Mouse (Mus musculus) embryonic facial prominence, embryonic 11.5 days (tissue): Measurements from ENCODE around the gene Slc30a10. TPM values are rescaled to one million over a fixed set of nuclear protein-coding genes. Genes with fewer than 3 reads are reported as not detected.
A peak's percentile ranks its signal among the peaks of the same experiment; 100 is the strongest.

Source experiments
- ATAC-seq: fragments of 200-750 bp; cut with Nextera tagmentation; replicated peaks from 2 replicates; pipeline ENCODE4 v1.8.0; 2017; ENCODE audit warnings: low read depth; ENCODE audit not compliant: insufficient number of reproducible peaks, low FRiP score, low TSS enrichment
- DNase-seq: peaks from one replicate; pipeline ENCODE4 v3.0.0-alpha.2; 2015; ENCODE audit warnings: low spot score
- H3K27ac ChIP-seq: fragments of 300-500 bp; sonication (generic); replicated peaks from 2 replicates; pipeline ENCODE4 v1.5.1; 2014; ENCODE audit warnings: mild to moderate bottlenecking, low read depth, low read length, control low read depth
- H3K27me3 ChIP-seq: fragments of 300-500 bp; sonication (generic); 2 replicates; pipeline ENCODE4 v1.6.1; 2014; ENCODE audit warnings: mild to moderate bottlenecking, low read length, moderate library complexity, mixed read lengths; ENCODE audit not compliant: control insufficient read depth, insufficient read depth
- H3K36me3 ChIP-seq: fragments of 300-500 bp; sonication (generic); replicated peaks from 2 replicates; pipeline ENCODE4 v1.6.1; 2014; ENCODE audit warnings: low read depth, mild to moderate bottlenecking, low read length, moderate library complexity, mixed read lengths; ENCODE audit not compliant: control insufficient read depth, insufficient read depth
- H3K4me1 ChIP-seq: fragments of 300-500 bp; sonication (generic); 2 replicates; pipeline ENCODE4 v1.6.1; 2014; ENCODE audit warnings: low read length, mixed read lengths; ENCODE audit not compliant: control insufficient read depth, insufficient read depth
- H3K4me2 ChIP-seq: fragments of 300-500 bp; sonication (generic); 2 replicates; pipeline ENCODE4 v1.6.1; 2014; ENCODE audit warnings: low read depth, mild to moderate bottlenecking, control low read depth, low read length, moderate library complexity
- H3K4me3 ChIP-seq: fragments of 300-500 bp; sonication (generic); 2 replicates; pipeline ENCODE4 v1.5.1; 2014; ENCODE audit warnings: low read depth, low read length, control low read depth
- H3K9ac ChIP-seq: fragments of 300-500 bp; sonication (generic); replicated peaks from 2 replicates; pipeline ENCODE4 v1.6.1; 2014; ENCODE audit warnings: mild to moderate bottlenecking, control low read depth, low read length
- H3K9me3 ChIP-seq: fragments of 300-500 bp; sonication (generic); replicated peaks from 2 replicates; pipeline ENCODE4 v1.6.1; 2016; ENCODE audit warnings: mild to moderate bottlenecking, low read length, inconsistent platforms, mixed read lengths; ENCODE audit not compliant: control insufficient read depth
- WGBS: fragments of 180-500 bp; shearing (Covaris S2); extraction: QIAGEN DNeasy Blood & Tissue Kit; methylation state at CpG from one replicate; pipeline ENCODE4 v1.1.7; 2014; 5-methylcytosine and 5-hydroxymethylcytosine counted together
- polyA plus RNA-seq: library from polyadenylated mRNA; unstranded; fragments of >200 nt; fragmentation: Nextera tagmentation; extraction: Ambion mirVana; gene quantifications from 2 replicates; pipeline ENCODE4 v1.2.1, GENCODE M21; 2014

Gene Slc30a10
- polyA plus RNA-seq, 1 experiment from 2014 or later, result 0.95 TPM

DNA sequence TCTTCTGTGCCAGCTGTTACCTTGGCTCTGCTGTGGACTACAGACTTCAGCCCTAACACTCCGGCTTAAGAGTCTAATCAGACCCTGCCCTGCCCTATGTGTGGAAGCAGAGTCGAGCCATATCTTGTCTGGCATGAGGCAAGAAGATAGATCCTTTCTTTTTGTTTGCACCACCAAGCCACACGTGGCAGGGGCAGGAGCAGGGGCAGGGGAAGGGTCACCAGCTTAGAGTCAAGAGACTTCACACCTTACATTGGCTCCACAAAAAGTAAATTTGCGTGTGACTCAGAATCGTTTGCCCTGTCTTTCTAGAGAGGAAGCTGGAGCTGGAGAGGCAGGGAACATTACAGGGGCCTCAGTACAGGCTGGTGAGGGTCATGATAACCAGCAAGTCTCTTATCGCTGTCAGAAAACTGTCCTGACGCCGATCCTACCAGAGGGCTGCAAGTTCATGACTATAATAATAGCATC, 14.9 kb downstream of the Slc30a10 start:
- Histone ChIP-seq H3K27me3 (no peaks in the 10 kb centered on the region), H3K4me2 (no peak overlapping the region), H3K9me3 (no peaks in the 10 kb centered on the region), H3K4me3 (no peak overlapping the region), H3K4me1 (no peaks in the 10 kb centered on the region), H3K36me3 (no peaks in the 10 kb centered on the region), H3K27ac (no peak overlapping the region), H3K9ac (no peak overlapping the region)
- ATAC-seq (no peak), DNase-seq (no peak)
- WGBS, result 80% methylated on average over 8 of the region's 8 CpGs

DNA sequence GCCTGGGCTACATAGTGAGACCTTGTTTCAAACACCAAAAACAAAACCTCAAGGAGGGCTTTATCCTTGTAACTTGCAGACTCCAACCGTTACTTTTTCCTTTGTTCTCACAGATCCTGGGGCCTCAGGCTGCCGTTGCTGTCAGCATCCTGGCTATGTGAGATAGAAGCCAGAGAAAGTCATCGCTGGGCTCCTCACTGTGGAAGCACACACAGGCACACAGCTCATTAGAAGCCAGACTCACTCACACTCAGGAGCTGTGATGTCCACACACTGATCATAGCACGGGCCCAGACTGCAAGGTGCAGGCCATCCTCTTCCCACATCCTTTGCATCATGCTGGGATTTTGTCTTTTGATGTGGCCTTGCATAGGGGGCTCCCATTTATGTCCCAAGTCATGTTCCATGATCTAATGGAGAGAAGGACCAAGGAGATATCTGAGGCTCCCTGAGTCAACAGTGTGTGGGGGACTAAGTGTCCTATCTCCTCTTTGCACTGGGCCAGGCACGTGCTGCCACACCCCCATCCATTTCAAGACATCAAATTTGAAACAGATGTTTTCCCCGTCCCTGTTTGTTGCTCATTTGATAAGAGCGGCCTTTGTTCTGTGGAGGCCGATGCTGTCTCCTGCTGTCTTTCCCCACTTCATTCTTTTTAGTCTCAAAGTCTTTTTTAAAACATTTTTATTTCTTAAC, 17.5 kb downstream of the Slc30a10 start:
- H3K27ac ChIP-seq, result no peak overlapping the region
- no peak for ATAC-seq

DNA sequence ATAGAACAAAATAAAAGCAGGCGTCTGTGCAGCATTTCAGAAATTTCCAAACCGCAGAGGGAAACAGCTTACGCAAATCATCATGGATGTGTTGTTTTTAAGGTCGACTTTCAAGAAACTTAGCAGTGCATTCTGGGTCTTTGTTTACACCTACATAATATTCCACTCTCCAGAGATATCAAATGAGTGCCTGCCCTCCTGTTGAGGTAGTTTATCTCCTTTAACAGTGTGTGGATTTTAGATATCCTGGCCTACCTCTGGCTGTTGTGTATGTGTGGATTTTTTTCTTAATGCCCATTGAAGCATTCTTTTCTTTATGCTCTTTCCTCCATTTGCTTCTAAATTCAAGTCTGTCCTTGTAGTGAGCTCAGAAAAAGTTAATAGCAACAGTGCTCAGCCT, 18.1 kb downstream of the Slc30a10 start:
- no peak overlapping the region for H3K27ac ChIP-seq
- H3K4me2 ChIP-seq, result no peak overlapping the region
- 83% methylated on average over 4 of the region's 4 CpGs for WGBS

More for the DNA sequence above, 17.5 kb downstream of the Slc30a10 start:
- H3K9me3 ChIP-seq, result no peaks in the 10 kb centered on the region
- no peak overlapping the region for H3K9ac ChIP-seq
- DNase-seq, result peak; percentile 52
- H3K4me2 ChIP-seq, result no peak overlapping the region
- H3K4me1 ChIP-seq, result no peaks in the 10 kb centered on the region
- H3K4me3 ChIP-seq, result no peak overlapping the region
- H3K27me3 ChIP-seq, result no peaks in the 10 kb centered on the region
- no peaks in the 10 kb centered on the region for H3K36me3 ChIP-seq
- 34% methylated on average over 8 of the region's 8 CpGs for WGBS

DNA sequence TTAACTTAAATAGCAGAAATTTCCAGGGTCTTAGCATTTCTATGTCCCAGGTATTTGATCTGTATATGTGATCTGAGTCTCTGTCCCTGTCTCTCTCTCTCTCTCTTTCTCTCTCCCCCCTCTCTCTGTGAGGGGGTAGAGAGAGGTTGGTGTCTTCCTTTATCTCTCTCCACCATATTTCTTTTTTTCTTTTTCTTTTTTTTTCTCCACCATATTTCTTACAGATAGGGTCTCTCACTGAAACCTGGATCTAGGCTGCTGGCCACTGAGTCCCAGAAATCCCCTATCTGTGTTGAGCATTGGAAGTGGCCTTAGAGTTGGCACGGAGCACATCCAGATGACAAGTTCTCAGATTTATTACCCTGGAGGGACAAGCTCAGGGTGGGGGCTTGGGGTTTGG, 18.8 kb downstream of the Slc30a10 start:
- 86% methylated on average over 1 of the region's 1 CpGs for WGBS
- no peak for ATAC-seq

More for the DNA sequence above, 18.1 kb downstream of the Slc30a10 start:
- no peaks in the 10 kb centered on the region for H3K9me3 ChIP-seq
- no peak overlapping the region for H3K4me3 ChIP-seq
- no peaks in the 10 kb centered on the region for H3K27me3 ChIP-seq
- H3K36me3 ChIP-seq, result no peaks in the 10 kb centered on the region
- no peak overlapping the region for H3K9ac ChIP-seq
- ATAC-seq (no peak), DNase-seq (no peak)
- no peaks in the 10 kb centered on the region for H3K4me1 ChIP-seq

DNA sequence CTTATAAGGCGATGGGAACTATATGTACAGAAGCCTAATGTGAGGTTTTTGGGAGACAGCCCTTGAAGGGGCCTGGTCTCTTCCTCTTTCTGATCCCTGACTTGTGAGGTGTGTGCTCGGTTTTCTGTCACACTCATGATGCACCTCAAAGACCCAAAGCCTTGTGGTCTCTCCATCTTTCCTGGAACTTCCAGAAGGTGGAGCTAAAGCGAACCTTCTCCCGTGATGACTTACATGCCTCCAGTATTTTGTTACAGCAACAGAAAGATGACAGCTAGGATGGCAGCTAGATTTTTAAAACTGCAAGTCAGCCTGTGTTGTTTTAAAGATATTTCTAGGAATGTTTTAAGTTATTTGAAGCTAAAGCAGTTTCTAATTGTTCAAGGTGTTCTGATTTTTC, 25.2 kb downstream of the Slc30a10 start:
- Histone ChIP-seq H3K4me3 (no peak overlapping the region), H3K4me1 (no peaks in the 10 kb centered on the region), H3K9me3 (no peaks in the 10 kb centered on the region), H3K4me2 (no peak overlapping the region), H3K27me3 (no peaks in the 10 kb centered on the region), H3K36me3 (no peaks in the 10 kb centered on the region), H3K9ac (no peak overlapping the region), H3K27ac (no peak overlapping the region)
- no peak for ATAC-seq
- 95% methylated on average over 4 of the region's 4 CpGs for WGBS
- no peak for DNase-seq

More for the DNA sequence above, 18.8 kb downstream of the Slc30a10 start:
- Histone ChIP-seq H3K27me3 (no peaks in the 10 kb centered on the region), H3K4me3 (no peak overlapping the region), H3K36me3 (no peaks in the 10 kb centered on the region), H3K4me2 (no peak overlapping the region), H3K4me1 (no peaks in the 10 kb centered on the region), H3K9me3 (no peaks in the 10 kb centered on the region), H3K9ac (no peak overlapping the region), H3K27ac (no peak overlapping the region)
- DNase-seq, result no peak

DNA sequence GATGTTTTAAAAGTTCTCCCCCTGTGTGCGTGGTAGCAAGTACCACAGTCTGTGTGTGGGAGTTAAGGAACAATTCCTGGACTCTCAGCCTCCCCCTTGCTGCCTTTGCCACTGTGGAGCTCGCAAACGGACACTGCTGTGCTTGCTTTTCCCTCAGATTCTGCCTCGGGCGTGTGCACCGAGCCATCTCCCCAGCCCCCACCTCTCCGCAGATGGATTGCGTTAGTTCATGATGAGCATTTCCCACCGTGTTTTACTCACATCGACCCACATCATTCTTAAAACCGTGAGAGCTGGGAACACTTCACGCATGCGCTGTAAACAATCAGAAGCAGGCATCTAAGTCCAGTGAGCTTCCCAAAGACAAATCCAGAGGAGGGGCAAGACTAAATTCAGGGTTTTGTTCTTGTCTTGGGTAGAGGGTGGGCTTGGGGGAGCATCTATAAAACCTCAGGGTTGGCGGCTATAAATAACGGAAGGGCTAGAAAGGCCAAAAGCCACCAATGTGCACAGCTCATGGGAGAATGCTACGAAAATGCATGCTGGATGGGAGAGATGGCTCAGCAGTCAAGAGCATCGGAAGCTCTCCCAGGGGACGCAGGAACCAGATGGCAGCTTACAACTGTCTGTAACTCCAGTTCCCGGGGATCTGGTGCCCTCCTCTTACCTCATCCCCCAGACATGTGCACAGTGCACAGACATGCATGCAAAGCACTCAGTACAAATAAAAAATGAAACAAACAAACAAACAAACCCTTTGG, 27.5 kb downstream of the Slc30a10 start:
- ATAC-seq, result peak; percentile 71
- Histone ChIP-seq H3K36me3 (no peaks in the 10 kb centered on the region), H3K9me3 (no peaks in the 10 kb centered on the region), H3K27me3 (no peaks in the 10 kb centered on the region), H3K4me3 (peak overlapping the region; percentile 9), H3K4me2 (peak overlapping the region; percentile 21; the same call in 1 of the 2 replicates), H3K4me1 (no peaks in the 10 kb centered on the region), H3K27ac (peak overlapping the region; percentile 72), H3K9ac (no peak overlapping the region; the same call in 1 of the 2 replicates)
- WGBS, result 31% methylated on average over 19 of the region's 19 CpGs
- DNase-seq, result peak; percentile 83

DNA sequence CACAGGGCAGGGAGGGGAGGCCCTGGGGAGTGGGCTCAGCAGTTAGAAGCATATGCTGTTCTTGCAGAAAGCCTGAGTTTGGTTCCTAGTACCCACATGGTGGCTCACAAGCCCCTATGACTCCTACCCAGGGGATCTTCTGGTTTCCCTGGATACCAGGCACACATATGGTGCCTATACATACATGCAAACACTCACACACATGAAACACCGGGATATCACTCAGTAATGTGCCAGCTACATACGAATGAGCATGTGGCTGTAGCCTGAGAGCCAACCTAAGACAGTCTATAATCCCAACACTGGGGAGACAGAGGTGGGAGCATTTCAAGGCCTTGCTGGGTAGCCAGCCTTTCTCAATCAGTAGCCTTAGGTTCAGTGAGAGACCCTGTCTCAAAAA, 28.1 kb downstream of the Slc30a10 start:
- H3K9ac ChIP-seq, result no peak overlapping the region
- H3K4me3 ChIP-seq, result no peak overlapping the region
- 85% methylated on average over 2 of the region's 2 CpGs for WGBS
- no peaks in the 10 kb centered on the region for H3K27me3 ChIP-seq
- no peak overlapping the region for H3K4me2 ChIP-seq
- DNase-seq (no peak), ATAC-seq (no peak)
- no peaks in the 10 kb centered on the region for H3K36me3 ChIP-seq
- no peaks in the 10 kb centered on the region for H3K4me1 ChIP-seq
- 0 out of 2 replicates have a peak overlapping the region, but pooled peaks have one; percentile 30 for H3K27ac ChIP-seq
- H3K9me3 ChIP-seq, result no peaks in the 10 kb centered on the region
